Mouse (Mus musculus) MEL (cell line): ENCODE data around the gene Iqcf1. TPM values are rescaled to one million over a fixed set of nuclear protein-coding genes. Genes with fewer than 3 reads are reported as not detected.

ENCODE experiments used
- DNase-seq: peaks from one replicate; pipeline ENCODE4 v3.0.0; 2011; ENCODE audit warnings: low read depth, low spot score
- H3K27ac ChIP-seq: 2 replicates; pipeline ENCODE4 v1.5.1; 2012; ENCODE audit warnings: low read depth, mild to moderate bottlenecking, control low read depth, low read length, moderate library complexity; ENCODE audit not compliant: control insufficient read depth
- H3K27me3 ChIP-seq, 2 experiments: fragments of 150-350 bp in 1 of 2; sonication (generic) in 1 of 2; 2 replicates each; pipeline ENCODE4 v1.6.1; 2012; ENCODE audit warnings: low read length in 2 of 2, mild to moderate bottlenecking in 2 of 2, improper control_type of control experiment in 1 of 2, moderate library complexity in 1 of 2; ENCODE audit not compliant: insufficient read depth in 2 of 2, control insufficient read depth in 1 of 2
- H3K36me3 ChIP-seq, 2 experiments: 2 replicates each; pipeline ENCODE4 v1.6.1; 2012 to 2014; ENCODE audit warnings: low read length in 2 of 2, improper control_type of control experiment in 1 of 2, inconsistent platforms in 1 of 2, mild to moderate bottlenecking in 1 of 2; ENCODE audit not compliant: insufficient read depth in 2 of 2, control insufficient read depth in 1 of 2
- H3K4me1 ChIP-seq, 2 experiments: fragments of 150-350 bp in 1 of 2; sonication (generic) in 1 of 2; 2 replicates each; pipeline ENCODE4 v1.6.1; 2012; ENCODE audit warnings: low read length in 2 of 2, improper control_type of control experiment in 1 of 2, mild to moderate bottlenecking in 1 of 2; ENCODE audit not compliant: insufficient read depth in 2 of 2, control insufficient read depth in 1 of 2
- H3K4me3 ChIP-seq, 2 experiments: fragments of 150-350 bp in 1 of 2; sonication (generic) in 1 of 2; 2 replicates each; pipeline ENCODE4 v1.5.1; 2012; ENCODE audit warnings: low read depth in 2 of 2, low read length in 2 of 2, mild to moderate bottlenecking in 2 of 2, moderate library complexity in 2 of 2, control low read depth in 1 of 2, improper control_type of control experiment in 1 of 2; ENCODE audit not compliant: control insufficient read depth in 1 of 2, insufficient read depth in 1 of 2
- H3K79me2 ChIP-seq: 2 replicates; pipeline ENCODE4 v1.6.1; 2012; ENCODE audit warnings: mild to moderate bottlenecking, low read length, moderate library complexity; ENCODE audit not compliant: control insufficient read depth, poor library complexity, insufficient read depth
- H3K9ac ChIP-seq: 2 replicates; pipeline ENCODE4 v1.6.1; 2012; ENCODE audit warnings: low read depth, mild to moderate bottlenecking, control low read depth, low read length, moderate library complexity; ENCODE audit not compliant: control insufficient read depth, poor library complexity, severe bottlenecking
- H3K9me3 ChIP-seq: fragments of 150-350 bp; sonication (generic); replicated peaks from 2 replicates; pipeline ENCODE4 v1.6.1; 2012; ENCODE audit warnings: mild to moderate bottlenecking, low read length, improper control_type of control experiment, moderate library complexity; ENCODE audit not compliant: insufficient read depth
- BHLHE40 ChIP-seq: IDR thresholded peaks from 2 replicates; pipeline ENCODE4 v1.6.1; 2012; ENCODE audit warnings: low read depth, mild to moderate bottlenecking, inconsistent platforms, low read length, improper control_type of control experiment, borderline replicate concordance
- CHD1 ChIP-seq: IDR thresholded peaks from 2 replicates; pipeline ENCODE4 v1.6.1; 2012; ENCODE audit warnings: low read depth, mild to moderate bottlenecking, inconsistent platforms, low read length, improper control_type of control experiment
- E2F4 ChIP-seq: IDR thresholded peaks from 2 replicates; pipeline ENCODE4 v1.6.1; 2011; ENCODE audit warnings: low read depth, low read length, improper control_type of control experiment, borderline replicate concordance
- ELF1 ChIP-seq: IDR thresholded peaks from 2 replicates; pipeline ENCODE4 v1.6.1; 2014; ENCODE audit warnings: low read depth, mild to moderate bottlenecking, inconsistent platforms, low read length, improper control_type of control experiment, moderate library complexity
- EP300 ChIP-seq, 2 experiments: IDR thresholded peaks; 2 replicates each; pipeline ENCODE4 v1.6.1; 2011; ENCODE audit warnings: improper control_type of control experiment in 2 of 2, low read length in 2 of 2, low read depth in 1 of 2, mild to moderate bottlenecking in 1 of 2
- GABPA ChIP-seq: IDR thresholded peaks from 2 replicates; pipeline ENCODE4 v1.6.1; 2012; ENCODE audit warnings: low read depth, mild to moderate bottlenecking, inconsistent platforms, low read length, improper control_type of control experiment, moderate library complexity
- HCFC1 ChIP-seq: IDR thresholded peaks from 2 replicates; pipeline ENCODE4 v1.6.1; 2012; ENCODE audit warnings: low read depth, mild to moderate bottlenecking, inconsistent platforms, low read length, improper control_type of control experiment, moderate library complexity
- KAT2A ChIP-seq: conservative IDR thresholded peaks from 2 replicates; pipeline ENCODE4 v1.6.1; 2012; ENCODE audit warnings: low read depth, low read length, improper control_type of control experiment, inconsistent platforms
- MAFK ChIP-seq: IDR thresholded peaks from 2 replicates; pipeline ENCODE4 v1.6.1; 2011; ENCODE audit warnings: low read depth, mild to moderate bottlenecking, low read length, improper control_type of control experiment, borderline replicate concordance
- MAX ChIP-seq: IDR thresholded peaks from 2 replicates; pipeline ENCODE4 v1.6.1; 2011; ENCODE audit warnings: low read length, improper control_type of control experiment
- MXI1 ChIP-seq: IDR thresholded peaks from 2 replicates; pipeline ENCODE4 v1.6.1; 2011; ENCODE audit warnings: mild to moderate bottlenecking, low read depth, low read length, improper control_type of control experiment
- MYC ChIP-seq: IDR thresholded peaks from 2 replicates; pipeline ENCODE4 v1.6.1; 2011; ENCODE audit warnings: low read depth, mild to moderate bottlenecking, low read length, improper control_type of control experiment, moderate library complexity
- NRF1 ChIP-seq: IDR thresholded peaks from 2 replicates; pipeline ENCODE4 v1.6.1; 2014; ENCODE audit warnings: low read depth, mild to moderate bottlenecking, inconsistent platforms, low read length, improper control_type of control experiment, moderate library complexity; ENCODE audit not compliant: poor library complexity, insufficient read depth, severe bottlenecking
- POLR2AphosphoS5 ChIP-seq: IDR thresholded peaks from 2 replicates; pipeline ENCODE4 v1.6.1; 2012; ENCODE audit warnings: low read depth, borderline replicate concordance, mild to moderate bottlenecking, inconsistent platforms, low read length, moderate library complexity, mixed read lengths
- RCOR1 ChIP-seq: IDR thresholded peaks from 2 replicates; pipeline ENCODE4 v1.6.1; 2012; ENCODE audit warnings: low read depth, mild to moderate bottlenecking, inconsistent platforms, low read length, improper control_type of control experiment
- SMC3 ChIP-seq: IDR thresholded peaks from 2 replicates; pipeline ENCODE4 v1.6.1; 2011; ENCODE audit warnings: low read depth, low read length, improper control_type of control experiment
- TBP ChIP-seq: IDR thresholded peaks from 2 replicates; pipeline ENCODE4 v1.8.0; 2011; ENCODE audit warnings: low read depth, low read length, improper control_type of control experiment
- TCF12 ChIP-seq: IDR thresholded peaks from 2 replicates; pipeline ENCODE4 v1.6.1; 2014; ENCODE audit warnings: low read depth, mild to moderate bottlenecking, inconsistent platforms, low read length, improper control_type of control experiment, moderate library complexity
- UBTF ChIP-seq: IDR thresholded peaks from 2 replicates; pipeline ENCODE4 v1.6.1; 2012; ENCODE audit warnings: low read depth, mild to moderate bottlenecking, inconsistent platforms, low read length, improper control_type of control experiment, moderate library complexity, borderline replicate concordance; ENCODE audit not compliant: insufficient read depth
- USF1 ChIP-seq: IDR thresholded peaks from 2 replicates; pipeline ENCODE4 v1.6.1; 2014; ENCODE audit warnings: low read depth, mild to moderate bottlenecking, inconsistent platforms, low read length, improper control_type of control experiment, moderate library complexity
- USF2 ChIP-seq, 2 experiments: IDR thresholded peaks; 2 replicates each; pipeline ENCODE4 v1.6.1; 2011 to 2012; ENCODE audit warnings: improper control_type of control experiment in 2 of 2, low read length in 2 of 2, borderline replicate concordance in 1 of 2, inconsistent platforms in 1 of 2, low read depth in 1 of 2, mild to moderate bottlenecking in 1 of 2; ENCODE audit not compliant: insufficient read depth in 1 of 2
- ZMIZ1 ChIP-seq: IDR thresholded peaks from 2 replicates; pipeline ENCODE4 v1.6.1; 2012; ENCODE audit warnings: low read depth, mild to moderate bottlenecking, inconsistent platforms, low read length, improper control_type of control experiment, moderate library complexity
- ZNF384 ChIP-seq: IDR thresholded peaks from 2 replicates; pipeline ENCODE4 v1.6.1; 2012; ENCODE audit warnings: low read depth, mild to moderate bottlenecking, inconsistent platforms, low read length, improper control_type of control experiment
- polyA plus RNA-seq, 2 experiments: library from polyadenylated mRNA; stranded (reverse) in 1 of 2; unstranded in 1 of 2; fragments of >175 nt in 1 of 2; fragments of >200 nt in 1 of 2; gene quantifications; 2 replicates each; pipeline versions ENCODE4 v1.2.1 to v1.2.4; 2012; ENCODE audit warnings: low replicate concordance in 2 of 2, low read depth in 1 of 2; ENCODE audit not compliant: insufficient read length in 2 of 2, insufficient read depth in 1 of 2, missing spikeins in 1 of 2
- total RNA-seq: library from RNA; depleted of rRNA; stranded (reverse); fragments of 300-350 nt; gene quantifications from 2 replicates; pipeline ENCODE4 v1.2.3, GENCODE M21; 2012

The Iqcf1 gene
- total and polyA plus RNA-seq, 3 experiments: 0.52 TPM; not detected in 2

GRCm38 (mm10) chr9:106456325-106457162 is 43.2 kb upstream of the Iqcf1 start:
- Histone ChIP-seq H3K4me1 (peaks cover 0 to 3% of the 10 kb centered on the region in 2 experiments; a peak in 2 of 4 replicates), H3K36me3 (peaks cover 0 to 2% of the 10 kb centered on the region in 2 experiments; a peak in 2 of 4 replicates), H3K4me3 (no peak overlapping the region), H3K27me3 (no peaks in the 10 kb centered on the region), H3K9me3 (no peaks in the 10 kb centered on the region), H3K9ac (no peak overlapping the region)
- no peak for DNase-seq
- TF ChIP-seq ZNF384: no peak
- TF ChIP-seq TCF12: no peak
- TF ChIP-seq ZMIZ1: no peak
- no peak for TF ChIP-seq USF1
- TF ChIP-seq MAX: no peak
- no peak for TF ChIP-seq SMC3
- TF ChIP-seq EP300 (IDR thresholded peaks at IDR 0.05; ENCODE audit: low read depth in 1 of 2, low read length in 2 of 2): no peak
- no peak for TF ChIP-seq MYC
- no peak for TF ChIP-seq MAFK
- TF ChIP-seq, all 39 proteins: peak for 0
- Histone ChIP-seq H3K79me2 (no peaks in the 10 kb centered on the region; the same call in 1 of the 2 replicates), H3K27ac (no peak overlapping the region)

GRCm38 (mm10) chr9:106457163-106457559 is 42.6 kb upstream of the Iqcf1 start:
- Histone ChIP-seq H3K4me3 (no peak overlapping the region), H3K36me3 (peaks cover 0 to 2% of the 10 kb centered on the region in 2 experiments; a peak in 2 of 4 replicates), H3K79me2 (no peaks in the 10 kb centered on the region; the same call in 1 of the 2 replicates), H3K9me3 (no peaks in the 10 kb centered on the region), H3K9ac (no peak overlapping the region), H3K27ac (no peak overlapping the region), H3K4me1 (peaks cover 0 to 3% of the 10 kb centered on the region in 2 experiments; a peak in 2 of 4 replicates), H3K27me3 (no peaks in the 10 kb centered on the region)
- DNase-seq: no peak
- TF ChIP-seq USF2 (IDR thresholded peaks at IDR 0.05; ENCODE audit: borderline replicate concordance in 1 of 2, insufficient read depth in 1 of 2, low read depth in 1 of 2, low read length in 2 of 2) (no peak), ZNF384 (no peak), SMC3 (no peak), GABPA (no peak), E2F4 (no peak), ZMIZ1 (no peak), UBTF (no peak), HCFC1 (no peak), MAX (no peak), RCOR1 (no peak), NRF1 (no peak), CHD1 (no peak), MXI1 (no peak), BHLHE40 (no peak), KAT2A (no peak), POLR2AphosphoS5 (no peak), USF1 (no peak), MAFK (no peak), TBP (no peak), ELF1 (no peak)
